Mouse (Mus musculus): ENCODE results near the gene 2410004P03Rik. TPM values are rescaled to one million over a fixed set of nuclear protein-coding genes. Genes with fewer than 3 reads are reported as not detected.

2410004P03Rik gene
- polyA plus RNA-seq, 1 experiment from 2014 or later: 1.3 TPM

Other genes with a start within 250 kb of the 2410004P03Rik start
- gene Greb1, start 210.8 kb downstream of the 2410004P03Rik start, polyA plus RNA-seq (2015; fragmentation: Nextera tagmentation; extraction: Ambion mirVana): 1.2 and 2.0 TPM in 2 replicates
- 22.7 and 23.6 TPM in 2 replicates for gene E2f6, start 200.8 kb downstream of the 2410004P03Rik start, polyA plus RNA-seq (2015; fragmentation: Nextera tagmentation; extraction: Ambion mirVana)
- gene Rock2, start 116.8 kb downstream of the 2410004P03Rik start, polyA plus RNA-seq (2015; fragmentation: Nextera tagmentation; extraction: Ambion mirVana): 10.3 and 11.9 TPM in 2 replicates
- 23.8 and 28.4 TPM in 2 replicates for gene Pqlc3, start 11.3 kb downstream of the 2410004P03Rik start, polyA plus RNA-seq (2015; fragmentation: Nextera tagmentation; extraction: Ambion mirVana)
- 0.04 TPM in 1 of 2 replicates, not detected in the other for gene Kcnf1, start 165.2 kb upstream of the 2410004P03Rik start, polyA plus RNA-seq (2015; fragmentation: Nextera tagmentation; extraction: Ambion mirVana)